Mouse (Mus musculus) hindbrain, embryonic 10.5 days (tissue): ENCODE data around the gene Tmem185b. TPM values are rescaled to one million over a fixed set of nuclear protein-coding genes. Genes with fewer than 3 reads are reported as not detected.

Experiments
- DNase-seq: peaks from one replicate; pipeline ENCODE4 v3.0.0-alpha.2; 2017; ENCODE audit warnings: low spot score
- H3K27ac ChIP-seq: fragments of 300-500 bp; sonication (generic); 2 replicates; pipeline ENCODE4 v1.5.1; 2016; ENCODE audit warnings: mild to moderate bottlenecking, moderate library complexity
- H3K27me3 ChIP-seq: fragments of 300-500 bp; sonication (generic); 2 replicates; pipeline ENCODE4 v1.6.1; 2016; ENCODE audit warnings: mild to moderate bottlenecking; ENCODE audit not compliant: poor library complexity, insufficient read depth, severe bottlenecking
- H3K36me3 ChIP-seq: fragments of 300-500 bp; sonication (generic); 2 replicates; pipeline ENCODE4 v1.6.1; 2016; ENCODE audit warnings: mild to moderate bottlenecking, moderate library complexity
- H3K4me1 ChIP-seq: fragments of 300-500 bp; sonication (generic); replicated peaks from 2 replicates; pipeline ENCODE4 v1.6.1; 2016; ENCODE audit warnings: mild to moderate bottlenecking
- H3K4me3 ChIP-seq: fragments of 300-500 bp; sonication (generic); 2 replicates; pipeline ENCODE4 v1.5.1; 2016; ENCODE audit warnings: mild to moderate bottlenecking, moderate library complexity
- H3K9me3 ChIP-seq: fragments of 300-500 bp; sonication (generic); 2 replicates; pipeline ENCODE4 v1.6.1; 2016; ENCODE audit warnings: mild to moderate bottlenecking, moderate library complexity
- WGBS: fragments of 180-500 bp; shearing (Covaris S2); methylation state at CpG from one replicate; pipeline ENCODE4 v1.1.7; 2016; 5-methylcytosine and 5-hydroxymethylcytosine counted together
- polyA plus RNA-seq: library from polyadenylated mRNA; unstranded; fragments of >200 nt; fragmentation: Nextera tagmentation; extraction: Ambion mirVana; gene quantifications from 2 replicates; pipeline ENCODE4 v1.2.1, GENCODE M21; 2016

The Tmem185b gene
- polyA plus RNA-seq, 1 experiment from 2014 or later = 17.9 TPM

GRCm38 (mm10) chr1:119508548-119508947 lies 17.4 kb upstream of the Tmem185b start:
- peaks cover 20% of the 10 kb centered on the region for H3K27me3 ChIP-seq
- H3K4me1 ChIP-seq = peaks cover 35% of the 10 kb centered on the region
- no peaks in the 10 kb centered on the region for H3K9me3 ChIP-seq
- WGBS = 60% methylated on average over 4 of the region's 4 CpGs
- no peaks in the 10 kb centered on the region for H3K36me3 ChIP-seq
- DNase-seq = no peak
- H3K27ac ChIP-seq = 0 out of 2 replicates have a peak overlapping the region, but pooled peaks have one; percentile 45
- H3K4me3 ChIP-seq = no peak overlapping the region

- Histone ChIP-seq H3K36me3 (no peaks in the 10 kb centered on the region), H3K4me3 (no peak overlapping the region), H3K4me1 (peaks cover 25% of the 10 kb centered on the region), H3K27ac (peak overlapping the region; percentile 45; the same call in 1 of the 2 replicates), H3K27me3 (peaks cover 20% of the 10 kb centered on the region), H3K9me3 (no peaks in the 10 kb centered on the region)
- WGBS = 82% methylated on average over 7 of the region's 7 CpGs
- no peak for DNase-seq
Observed at GRCm38 (mm10) chr1:119509474-119509873, 16.5 kb upstream of the Tmem185b start.

DNA sequence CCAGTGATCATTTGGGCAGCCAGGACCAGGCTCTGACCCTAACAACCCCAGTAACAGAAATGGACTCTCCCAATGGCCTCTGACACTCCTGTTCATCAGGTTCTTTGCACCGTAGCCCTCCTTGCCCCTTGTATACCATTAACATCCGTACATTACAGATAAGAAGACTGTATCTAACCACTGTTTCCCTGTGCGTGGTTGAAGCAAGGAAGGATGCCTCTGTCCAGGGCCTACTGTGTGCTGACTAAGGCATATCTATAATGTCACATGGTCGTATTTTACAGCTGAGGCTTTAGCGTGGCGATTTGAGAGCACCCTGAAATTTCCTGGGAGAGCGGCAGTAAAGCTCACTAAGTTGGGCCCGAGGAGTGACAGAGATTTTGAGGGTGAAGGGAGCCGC lies 15.6 kb upstream of the Tmem185b start:
- no peak overlapping the region for H3K4me3 ChIP-seq
- no peak for DNase-seq
- peaks cover 20% of the 10 kb centered on the region for H3K27me3 ChIP-seq
- no peaks in the 10 kb centered on the region for H3K36me3 ChIP-seq
- 72% methylated on average over 9 of the region's 9 CpGs for WGBS
- no peaks in the 10 kb centered on the region for H3K9me3 ChIP-seq
- H3K4me1 ChIP-seq = peaks cover 17% of the 10 kb centered on the region
- H3K27ac ChIP-seq = peak overlapping the region; percentile 50; the same call in 1 of the 2 replicates

DNA sequence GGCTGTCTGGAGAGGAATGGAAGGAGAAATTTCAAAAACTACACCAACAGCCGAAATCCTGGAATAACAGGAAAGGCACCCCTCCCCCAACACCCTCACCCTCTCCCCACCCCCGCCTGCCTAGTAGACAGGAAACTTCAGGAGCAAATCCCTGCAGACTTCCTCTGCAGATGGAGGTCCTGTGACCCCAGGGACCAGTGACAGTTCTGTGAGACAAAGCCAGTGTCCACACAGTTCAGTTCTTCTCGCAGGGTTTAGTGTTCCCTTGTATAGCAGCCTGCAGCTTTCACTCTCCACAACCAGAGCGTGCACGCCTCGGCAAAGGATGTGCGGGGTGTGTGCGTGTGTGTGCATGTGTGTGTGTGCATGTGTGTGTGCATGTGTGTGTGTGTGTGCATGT lies 15.1 kb upstream of the Tmem185b start:
- Histone ChIP-seq H3K9me3 (no peaks in the 10 kb centered on the region), H3K4me1 (peaks cover 16% of the 10 kb centered on the region; the same call in 1 of the 2 replicates), H3K4me3 (no peak overlapping the region), H3K27ac (0 out of 2 replicates have a peak overlapping the region, but pooled peaks have one; percentile 50), H3K27me3 (peaks cover 15% of the 10 kb centered on the region), H3K36me3 (no peaks in the 10 kb centered on the region)
- 71% methylated on average over 8 of the region's 8 CpGs for WGBS
- DNase-seq = no peak

GRCm38 (mm10) chr1:119518060-119518459 lies 7.9 kb upstream of the Tmem185b start:
- Histone ChIP-seq H3K4me1 (no peaks in the 10 kb centered on the region), H3K27me3 (no peaks in the 10 kb centered on the region), H3K4me3 (no peak overlapping the region), H3K36me3 (no peaks in the 10 kb centered on the region), H3K9me3 (no peaks in the 10 kb centered on the region), H3K27ac (no peak overlapping the region)
- WGBS = 83% methylated on average over 7 of the region's 7 CpGs
- DNase-seq = no peak

DNA sequence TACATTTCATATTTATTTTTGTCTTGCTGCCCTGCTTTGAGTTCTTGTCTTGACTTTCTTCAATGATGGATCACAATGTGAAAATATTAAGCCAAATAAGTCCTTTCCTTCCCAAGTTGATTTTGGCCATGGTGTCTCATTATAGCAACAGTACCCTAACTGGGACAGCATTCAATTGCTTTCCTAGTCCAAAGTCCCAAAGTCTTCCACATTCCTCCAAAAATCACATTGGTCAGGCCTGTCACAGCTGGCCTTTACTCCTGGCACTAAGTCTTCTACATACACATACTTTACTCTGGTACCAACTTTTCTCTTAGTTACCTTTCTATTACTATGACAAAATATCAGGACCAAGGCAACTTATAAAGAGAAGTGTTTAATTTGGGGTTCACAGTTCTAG lies 7.2 kb upstream of the Tmem185b start:
- Histone ChIP-seq H3K4me3 (no peak overlapping the region), H3K9me3 (no peaks in the 10 kb centered on the region), H3K36me3 (no peaks in the 10 kb centered on the region), H3K4me1 (no peaks in the 10 kb centered on the region), H3K27me3 (no peaks in the 10 kb centered on the region), H3K27ac (no peak overlapping the region)
- no peak for DNase-seq

GRCm38 (mm10) chr1:119519286-119519685 lies 6.7 kb upstream of the Tmem185b start:
- H3K36me3 ChIP-seq = no peaks in the 10 kb centered on the region
- no peaks in the 10 kb centered on the region for H3K4me1 ChIP-seq
- H3K27ac ChIP-seq = no peak overlapping the region
- H3K4me3 ChIP-seq = no peak overlapping the region
- 84% methylated on average over 6 of the region's 6 CpGs for WGBS
- no peak for DNase-seq
- no peaks in the 10 kb centered on the region for H3K27me3 ChIP-seq
- no peaks in the 10 kb centered on the region for H3K9me3 ChIP-seq

- Histone ChIP-seq H3K4me1 (peaks cover 13% of the 10 kb centered on the region), H3K27me3 (no peaks in the 10 kb centered on the region), H3K27ac (no peak overlapping the region), H3K36me3 (no peaks in the 10 kb centered on the region), H3K9me3 (no peaks in the 10 kb centered on the region), H3K4me3 (no peak overlapping the region)
- WGBS = 66% methylated on average over 2 of the region's 2 CpGs
- DNase-seq = no peak
Observed at GRCm38 (mm10) chr1:119521029-119521428, 4.9 kb upstream of the Tmem185b start.

- Histone ChIP-seq H3K36me3 (peaks cover 3% of the 10 kb centered on the region), H3K27me3 (no peaks in the 10 kb centered on the region), H3K4me1 (peaks cover 20% of the 10 kb centered on the region), H3K27ac (no peak overlapping the region), H3K9me3 (0 out of 2 replicates have a peak, but pooled peaks cover under 1% of the 10 kb centered on the region), H3K4me3 (no peak overlapping the region)
- DNase-seq = no peak
- WGBS = 83% methylated on average over 7 of the region's 7 CpGs
Observed at GRCm38 (mm10) chr1:119521681-119522080, 4.3 kb upstream of the Tmem185b start.

- H3K4me3 ChIP-seq = no peak overlapping the region
- no peaks in the 10 kb centered on the region for H3K27me3 ChIP-seq
- peaks cover 13% of the 10 kb centered on the region for H3K36me3 ChIP-seq
- DNase-seq = no peak
- peaks cover 24% of the 10 kb centered on the region for H3K4me1 ChIP-seq
- H3K27ac ChIP-seq = no peak overlapping the region
- H3K9me3 ChIP-seq = peaks cover 10% of the 10 kb centered on the region; the same call in 1 of the 2 replicates
- 83% methylated on average over 4 of the region's 4 CpGs for WGBS
Observed at GRCm38 (mm10) chr1:119522726-119523125, 3.2 kb upstream of the Tmem185b start.

DNA sequence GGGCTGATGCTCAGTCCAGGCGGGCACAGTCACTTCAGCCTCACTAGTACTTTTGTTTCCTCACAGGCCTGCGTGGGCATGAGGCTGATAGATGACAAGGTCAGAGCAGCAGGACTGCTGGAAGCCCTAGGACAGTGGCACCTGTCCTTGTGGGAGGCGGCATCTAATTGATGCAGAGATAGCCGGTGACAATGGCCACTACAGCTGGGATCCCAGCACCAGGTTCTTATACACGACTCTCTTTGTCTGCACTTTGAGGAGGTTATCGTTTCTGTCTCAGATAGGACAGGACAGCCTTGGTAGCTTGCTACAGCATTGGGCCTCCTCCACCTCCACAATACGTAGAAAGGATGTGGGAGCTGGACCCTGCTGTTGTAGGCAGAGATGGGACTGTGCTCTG lies 2.6 kb upstream of the Tmem185b start:
- Histone ChIP-seq H3K9me3 (peaks cover 10% of the 10 kb centered on the region; the same call in 1 of the 2 replicates), H3K27me3 (no peaks in the 10 kb centered on the region), H3K4me3 (no peak overlapping the region), H3K36me3 (peaks cover 19% of the 10 kb centered on the region), H3K27ac (no peak overlapping the region), H3K4me1 (peaks cover 24% of the 10 kb centered on the region)
- 78% methylated on average over 7 of the region's 7 CpGs for WGBS
- DNase-seq = no peak

DNA sequence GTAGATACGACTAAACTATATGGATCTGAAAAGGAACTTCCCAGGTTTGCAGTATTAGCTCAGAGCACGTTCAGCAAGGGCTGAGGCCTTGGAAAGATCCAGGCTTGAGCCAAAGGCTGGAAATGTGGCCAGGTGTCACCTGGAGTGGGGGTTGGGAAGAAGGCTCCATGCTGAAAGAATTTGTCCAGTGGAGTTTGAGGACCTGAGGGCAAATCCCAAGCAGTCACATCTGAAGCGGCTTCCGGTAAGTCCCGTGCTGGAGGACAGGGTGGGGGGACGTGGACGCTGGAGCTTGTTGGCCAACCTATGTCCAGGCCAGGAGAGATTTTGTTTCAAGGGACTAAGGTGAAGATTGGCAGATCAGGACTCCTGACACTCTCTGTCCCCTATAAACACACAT lies 2.1 kb upstream of the Tmem185b start:
- no peak overlapping the region for H3K27ac ChIP-seq
- 92% methylated on average over 7 of the region's 7 CpGs for WGBS
- DNase-seq = no peak
- no peaks in the 10 kb centered on the region for H3K27me3 ChIP-seq
- no peak overlapping the region for H3K4me3 ChIP-seq
- H3K4me1 ChIP-seq = peaks cover 24% of the 10 kb centered on the region
- peaks cover 12% of the 10 kb centered on the region; the same call in 1 of the 2 replicates for H3K9me3 ChIP-seq
- peaks cover 24% of the 10 kb centered on the region for H3K36me3 ChIP-seq

DNA sequence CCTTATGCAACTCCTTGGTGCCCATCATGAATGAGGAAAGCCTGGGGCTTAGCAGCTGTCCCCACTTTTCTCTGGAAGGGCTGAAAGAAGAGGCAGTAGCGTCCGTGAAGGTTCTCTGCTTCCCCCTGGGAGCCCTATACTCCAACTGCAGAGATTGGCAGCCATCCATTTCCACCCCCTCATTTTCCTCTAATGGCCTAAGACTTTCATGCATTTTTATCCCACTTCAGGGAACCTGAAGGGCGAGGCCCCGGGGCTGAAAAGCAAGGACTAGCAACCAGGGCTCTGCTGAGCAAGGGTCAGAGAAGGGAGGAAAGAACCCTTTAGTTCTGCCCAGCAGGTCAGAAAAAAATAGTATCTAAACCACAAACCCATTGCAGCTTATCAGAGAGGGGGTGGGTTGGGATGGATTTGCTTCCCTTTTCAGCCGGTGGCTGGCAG lies 936 bp upstream of the Tmem185b start:
- Histone ChIP-seq H3K27me3 (no peaks in the 10 kb centered on the region), H3K4me3 (peak overlapping the region; percentile 73), H3K4me1 (peaks cover 24% of the 10 kb centered on the region), H3K36me3 (peaks cover 36% of the 10 kb centered on the region), H3K27ac (peak overlapping the region; percentile 95), H3K9me3 (peaks cover 17% of the 10 kb centered on the region; the same call in 1 of the 2 replicates)
- WGBS = 32% methylated on average over 5 of the region's 5 CpGs
- no peak for DNase-seq

- no peaks in the 10 kb centered on the region for H3K27me3 ChIP-seq
- no peak for DNase-seq
- H3K36me3 ChIP-seq = peaks cover 59% of the 10 kb centered on the region
- H3K27ac ChIP-seq = no peak overlapping the region
- no peak overlapping the region for H3K4me3 ChIP-seq
- peaks cover 17% of the 10 kb centered on the region; the same call in 1 of the 2 replicates for H3K9me3 ChIP-seq
- peaks cover 11% of the 10 kb centered on the region for H3K4me1 ChIP-seq
- WGBS = 94% methylated on average over 13 of the region's 13 CpGs
Observed at GRCm38 (mm10) chr1:119530941-119531340, 5.0 kb downstream of the Tmem185b start.
